Mouse (Mus musculus): ENCODE measurements around the gene Hpcal4.

DNA sequence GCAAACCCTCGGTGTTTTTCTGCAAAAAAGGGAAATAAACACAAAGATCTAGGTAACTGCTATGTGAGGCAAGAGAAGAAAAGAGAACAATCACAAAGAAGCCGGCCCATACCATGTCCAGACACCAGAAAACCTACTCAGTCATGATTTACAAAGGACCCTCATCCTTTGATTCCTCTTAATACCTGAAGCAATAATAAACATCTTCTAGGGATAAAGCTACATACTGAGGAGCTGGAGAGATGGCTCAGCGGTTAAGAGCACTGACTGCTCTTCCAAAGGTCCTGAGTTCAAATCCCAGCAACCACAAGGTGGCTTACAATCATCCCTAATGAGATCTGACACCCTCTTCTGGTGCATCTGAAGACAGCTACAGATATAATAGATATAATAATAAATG lies 45.5 kb upstream of the Hpcal4 start:
- no peak for TF ChIP-seq CTCF (IDR thresholded peaks at IDR 0.05; ENCODE audit: low read depth, low read length)
- no peak for TF ChIP-seq GATA1 (IDR thresholded peaks at IDR 0.05; ENCODE audit: borderline replicate concordance, low read length)
